Mouse (Mus musculus): ENCODE data around the gene Trappc4. TPM values are rescaled to one million over a fixed set of nuclear protein-coding genes. Genes with fewer than 3 reads are reported as not detected.

Gene Trappc4
- 70.1 TPM for polyA plus RNA-seq (2015; fragmentation: Illumina TruSeq; extraction: RNeasy Lipid Tissue Mini Kit (QIAGEN cat#74804); ENCODE audit: insufficient read depth, low replicate concordance)

GRCm38 (mm10) chr9:44406906-44407751, at the start of gene Trappc4, which contains the start of gene Rps25:
Trappc4 (minus strand) TSS chr9:44407600.
Rps25 (plus strand) TSS chr9:44407139.

GRCm38 (mm10) chr9:44454891-44455220, 47.5 kb upstream of the Trappc4 start, which contains the start of gene Upk2:
Upk2 (minus strand) TSS chr9:44454976.

GRCm38 (mm10) chr9:44440961-44441360, 33.6 kb upstream of the Trappc4 start, which contains the start of gene Foxr1:
Foxr1 (minus strand) TSS chr9:44441136.

GRCm38 (mm10) chr9:44418519-44419385, 11.4 kb upstream of the Trappc4 start, which contains the start of gene Ccdc84:
Ccdc84 (minus strand) TSS chr9:44418569.

GRCm38 (mm10) chr9:44396684-44397411, 10.6 kb downstream of the Trappc4 start, which contains the start of gene Slc37a4:
Slc37a4 (plus strand) TSS chr9:44396852.

GRCm38 (mm10) chr9:44379054-44379834, 28.2 kb downstream of the Trappc4 start, which contains the start of gene Hyou1:
Hyou1 (plus strand) TSS chr9:44379490.

GRCm38 (mm10) chr9:44361190-44361917, 46.0 kb downstream of the Trappc4 start, which contains the start of gene Vps11:
Vps11 (minus strand) TSS chr9:44361670.

Other genes with a start within 250 kb of the Trappc4 start
- gene Cbl, start 173.6 kb downstream of the Trappc4 start, polyA plus RNA-seq (2015; fragmentation: Illumina TruSeq; extraction: RNeasy Lipid Tissue Mini Kit (QIAGEN cat#74804); ENCODE audit: insufficient read depth, low replicate concordance) = 112 TPM
- not detected for gene Ccdc153, start 166.9 kb downstream of the Trappc4 start, polyA plus RNA-seq (2015; fragmentation: Illumina TruSeq; extraction: RNeasy Lipid Tissue Mini Kit (QIAGEN cat#74804); ENCODE audit: insufficient read depth, low replicate concordance)
- gene Pdzd3, start 156.1 kb downstream of the Trappc4 start, polyA plus RNA-seq (2015; fragmentation: Illumina TruSeq; extraction: RNeasy Lipid Tissue Mini Kit (QIAGEN cat#74804); ENCODE audit: insufficient read depth, low replicate concordance) = 0.10 TPM
- 2.2 TPM for gene Nlrx1, start 139.0 kb downstream of the Trappc4 start, polyA plus RNA-seq (2015; fragmentation: Illumina TruSeq; extraction: RNeasy Lipid Tissue Mini Kit (QIAGEN cat#74804); ENCODE audit: insufficient read depth, low replicate concordance)
- gene Abcg4, start 119.0 kb downstream of the Trappc4 start, polyA plus RNA-seq (2015; fragmentation: Illumina TruSeq; extraction: RNeasy Lipid Tissue Mini Kit (QIAGEN cat#74804); ENCODE audit: insufficient read depth, low replicate concordance) = 1.8 TPM
- gene Hinfp, start 101.9 kb downstream of the Trappc4 start, polyA plus RNA-seq (2015; fragmentation: Illumina TruSeq; extraction: RNeasy Lipid Tissue Mini Kit (QIAGEN cat#74804); ENCODE audit: insufficient read depth, low replicate concordance) = 40.4 TPM
- gene C2cd2l, start 87.3 kb downstream of the Trappc4 start, polyA plus RNA-seq (2015; fragmentation: Illumina TruSeq; extraction: RNeasy Lipid Tissue Mini Kit (QIAGEN cat#74804); ENCODE audit: insufficient read depth, low replicate concordance) = 5.9 TPM
- 16.7 TPM for gene Dpagt1, start 81.6 kb downstream of the Trappc4 start, polyA plus RNA-seq (2015; fragmentation: Illumina TruSeq; extraction: RNeasy Lipid Tissue Mini Kit (QIAGEN cat#74804); ENCODE audit: insufficient read depth, low replicate concordance)
- 18.5 TPM for gene H2afx, start 72.9 kb downstream of the Trappc4 start, polyA plus RNA-seq (2015; fragmentation: Illumina TruSeq; extraction: RNeasy Lipid Tissue Mini Kit (QIAGEN cat#74804); ENCODE audit: insufficient read depth, low replicate concordance)
- gene Hmbs, start 63.4 kb downstream of the Trappc4 start, polyA plus RNA-seq (2015; fragmentation: Illumina TruSeq; extraction: RNeasy Lipid Tissue Mini Kit (QIAGEN cat#74804); ENCODE audit: insufficient read depth, low replicate concordance) = 79.9 TPM
- gene Vps11, start 45.9 kb downstream of the Trappc4 start, polyA plus RNA-seq (2015; fragmentation: Illumina TruSeq; extraction: RNeasy Lipid Tissue Mini Kit (QIAGEN cat#74804); ENCODE audit: insufficient read depth, low replicate concordance) = 50.6 TPM
- gene Hyou1, start 28.1 kb downstream of the Trappc4 start, polyA plus RNA-seq (2015; fragmentation: Illumina TruSeq; extraction: RNeasy Lipid Tissue Mini Kit (QIAGEN cat#74804); ENCODE audit: insufficient read depth, low replicate concordance) = 55.2 TPM
- gene Slc37a4, start 10.7 kb downstream of the Trappc4 start, polyA plus RNA-seq (2015; fragmentation: Illumina TruSeq; extraction: RNeasy Lipid Tissue Mini Kit (QIAGEN cat#74804); ENCODE audit: insufficient read depth, low replicate concordance) = 15.4 TPM
- 4,145 TPM for gene Rps25, start 461 bp downstream of the Trappc4 start, polyA plus RNA-seq (2015; fragmentation: Illumina TruSeq; extraction: RNeasy Lipid Tissue Mini Kit (QIAGEN cat#74804); ENCODE audit: insufficient read depth, low replicate concordance)
- gene Ccdc84, start 11.0 kb upstream of the Trappc4 start, polyA plus RNA-seq (2015; fragmentation: Illumina TruSeq; extraction: RNeasy Lipid Tissue Mini Kit (QIAGEN cat#74804); ENCODE audit: insufficient read depth, low replicate concordance) = 54.6 TPM
- 0.65 TPM for gene Foxr1, start 33.5 kb upstream of the Trappc4 start, polyA plus RNA-seq (2015; fragmentation: Illumina TruSeq; extraction: RNeasy Lipid Tissue Mini Kit (QIAGEN cat#74804); ENCODE audit: insufficient read depth, low replicate concordance)
- gene Upk2, start 47.4 kb upstream of the Trappc4 start, polyA plus RNA-seq (2015; fragmentation: Illumina TruSeq; extraction: RNeasy Lipid Tissue Mini Kit (QIAGEN cat#74804); ENCODE audit: insufficient read depth, low replicate concordance) = not detected
- 6.5 TPM for gene Bcl9l, start 75.2 kb upstream of the Trappc4 start, polyA plus RNA-seq (2015; fragmentation: Illumina TruSeq; extraction: RNeasy Lipid Tissue Mini Kit (QIAGEN cat#74804); ENCODE audit: insufficient read depth, low replicate concordance)
- 193 TPM for gene Cxcr5, start 154.3 kb upstream of the Trappc4 start, polyA plus RNA-seq (2015; fragmentation: Illumina TruSeq; extraction: RNeasy Lipid Tissue Mini Kit (QIAGEN cat#74804); ENCODE audit: insufficient read depth, low replicate concordance)
- 235 TPM for gene Ddx6, start 197.3 kb upstream of the Trappc4 start, polyA plus RNA-seq (2015; fragmentation: Illumina TruSeq; extraction: RNeasy Lipid Tissue Mini Kit (QIAGEN cat#74804); ENCODE audit: insufficient read depth, low replicate concordance)